Mouse (Mus musculus): Measurements from ENCODE around the gene Kctd2.
"Not testable (repeated sequence)": the region's sequence is repeated elsewhere in the genome, so short reads cannot be mapped to it uniquely, and the experiment has no call there.

Gene Kctd2

GRCm38 (mm10) chr11:115437571-115438122, 17.7 kb downstream of the Kctd2 start:
- DNase-seq (ENCODE audit: inconsistent age in 2 of 2, low spot score in 1 of 2): peak in 1 of 2 experiments; percentile 57

GRCm38 (mm10) chr11:115439326-115439725, 19.4 kb downstream of the Kctd2 start:
- peak in 1 of 2 experiments; percentile 84 for DNase-seq (ENCODE audit: inconsistent age in 2 of 2, low spot score in 1 of 2)

- DNase-seq (ENCODE audit: inconsistent age in 2 of 2, low spot score in 1 of 2): no peak
Observed at GRCm38 (mm10) chr11:115439906-115440595, 20.1 kb downstream of the Kctd2 start, which contains the start of gene Trim80. Gene Trim80 (plus strand): TSS chr11:115440545.

GRCm38 (mm10) chr11:115441417-115441816, 21.5 kb downstream of the Kctd2 start:
- no peak for DNase-seq (ENCODE audit: inconsistent age in 2 of 2, low spot score in 1 of 2)

DNA sequence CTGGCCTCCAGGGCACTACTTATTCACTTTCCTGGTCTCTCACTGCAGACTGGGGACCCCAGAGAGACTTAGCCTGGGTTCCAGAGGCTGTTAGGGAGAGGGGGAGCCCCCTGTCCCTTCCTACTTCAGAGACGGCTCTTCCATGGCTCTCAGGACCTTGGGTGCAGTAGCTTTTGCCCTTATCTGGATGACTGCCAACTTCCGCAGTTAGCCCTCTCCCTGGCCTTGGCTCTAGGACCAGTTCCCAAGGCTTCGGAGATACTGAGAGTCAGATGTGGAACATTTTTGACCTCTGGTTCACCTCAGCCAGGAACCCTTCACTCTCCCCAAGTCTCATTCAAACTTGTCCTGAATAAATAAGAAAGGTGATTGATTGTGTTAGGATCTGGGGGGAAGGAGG, 27.0 kb downstream of the Kctd2 start:
- peak; percentile 76 to 90 for DNase-seq (ENCODE audit: inconsistent age in 2 of 2, low spot score in 1 of 2)

- DNase-seq (ENCODE audit: inconsistent age in 2 of 2, low spot score in 1 of 2): peak in 1 of 2 experiments; percentile 44
Observed at GRCm38 (mm10) chr11:115447321-115447885, 27.5 kb downstream of the Kctd2 start.

GRCm38 (mm10) chr11:115448075-115448474, 28.1 kb downstream of the Kctd2 start:
- DNase-seq (ENCODE audit: inconsistent age in 2 of 2, low spot score in 1 of 2): peak in 1 of 2 experiments; percentile 31

- DNase-seq (ENCODE audit: inconsistent age in 2 of 2, low spot score in 1 of 2): no peak
Observed at GRCm38 (mm10) chr11:115448998-115449397, 29.1 kb downstream of the Kctd2 start.

- DNase-seq (ENCODE audit: inconsistent age in 2 of 2, low spot score in 1 of 2): peak; percentile 52 to 83
Observed at GRCm38 (mm10) chr11:115450176-115450575, 30.2 kb downstream of the Kctd2 start.

- peak in 1 of 2 experiments; percentile 37 for DNase-seq (ENCODE audit: inconsistent age in 2 of 2, low spot score in 1 of 2)
Observed at GRCm38 (mm10) chr11:115451781-115452241, 31.9 kb downstream of the Kctd2 start.

DNA sequence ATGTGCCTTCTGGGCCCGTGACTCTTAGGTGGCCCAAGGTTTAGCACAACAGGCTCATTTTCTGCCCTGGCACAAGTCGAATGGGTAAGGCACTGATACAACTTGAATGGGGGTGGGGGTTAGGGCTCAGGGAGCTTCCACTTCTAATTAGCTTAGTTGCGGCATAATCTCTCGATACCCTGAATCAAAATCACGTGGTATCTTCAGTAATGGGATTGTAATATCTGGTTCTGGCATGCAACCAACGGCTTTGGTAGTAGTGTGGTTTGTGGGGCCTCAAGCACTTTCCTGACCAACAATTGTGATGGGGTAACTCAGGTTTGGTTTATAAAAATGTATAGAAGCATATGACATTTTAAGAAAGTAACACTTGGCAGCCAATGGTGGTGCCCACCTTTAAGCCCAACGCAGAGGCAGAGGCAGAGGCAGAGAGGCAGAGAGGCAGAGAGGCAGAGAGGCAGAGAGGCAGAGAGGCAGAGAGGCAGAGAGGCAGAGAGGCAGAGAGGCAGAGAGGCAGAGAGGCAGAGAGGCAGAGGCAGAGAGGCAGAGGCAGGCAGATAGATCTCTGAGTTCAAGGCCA, 32.4 kb downstream of the Kctd2 start:
- DNase-seq (ENCODE audit: inconsistent age in 2 of 2, low spot score in 1 of 2): no peak

DNA sequence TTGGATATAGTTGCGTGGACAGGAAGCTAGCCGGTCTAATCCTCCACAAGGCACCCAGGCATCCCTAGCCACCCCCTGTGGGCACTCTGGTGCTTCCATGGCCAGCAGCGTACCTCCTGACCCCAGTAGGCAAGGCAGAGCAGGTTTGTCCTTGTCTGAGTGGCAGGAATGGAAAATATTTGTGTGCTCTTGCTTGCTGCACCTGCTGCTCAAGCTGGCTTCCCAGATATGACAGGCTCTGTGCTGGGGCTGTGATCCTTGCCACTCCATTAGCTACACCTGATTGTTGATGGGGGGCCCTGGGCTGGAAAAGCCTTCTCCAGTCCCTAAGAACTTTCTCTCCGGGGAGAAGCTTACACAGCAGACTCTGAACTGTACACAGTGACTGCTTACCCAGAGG, 33.4 kb downstream of the Kctd2 start:
- peak in 1 of 2 experiments; percentile 48 for DNase-seq (ENCODE audit: inconsistent age in 2 of 2, low spot score in 1 of 2)

- not testable (repeated sequence) for DNase-seq (ENCODE audit: inconsistent age in 2 of 2, low spot score in 1 of 2)
Observed at GRCm38 (mm10) chr11:115454822-115455221, 34.9 kb downstream of the Kctd2 start.

DNA sequence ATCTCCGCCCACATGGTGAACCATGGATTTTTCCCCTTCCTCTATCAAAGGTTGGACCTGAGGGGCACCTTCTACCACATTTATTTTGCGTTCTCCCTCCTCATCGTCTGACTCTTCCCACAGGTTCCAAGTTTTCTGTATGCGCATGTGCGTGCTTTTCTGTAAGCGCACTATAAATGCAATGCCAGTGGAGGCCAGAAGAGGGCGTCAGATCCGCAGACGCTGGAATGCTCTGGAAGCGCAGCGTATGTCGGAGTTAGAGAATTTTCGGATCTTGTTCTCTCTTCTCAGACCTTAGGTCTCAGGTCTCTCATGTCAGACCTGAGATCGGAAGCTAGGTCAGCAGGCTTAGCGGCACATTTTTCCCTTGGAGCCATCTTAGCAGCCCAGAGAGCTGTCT, 35.7 kb downstream of the Kctd2 start:
- DNase-seq (ENCODE audit: inconsistent age in 2 of 2, low spot score in 1 of 2): no peak

- DNase-seq (ENCODE audit: inconsistent age in 2 of 2, low spot score in 1 of 2): no peak
Observed at GRCm38 (mm10) chr11:115456182-115456581, 36.3 kb downstream of the Kctd2 start.

GRCm38 (mm10) chr11:115457405-115457804, 37.5 kb downstream of the Kctd2 start:
- no peak for DNase-seq (ENCODE audit: inconsistent age in 2 of 2, low spot score in 1 of 2)

DNA sequence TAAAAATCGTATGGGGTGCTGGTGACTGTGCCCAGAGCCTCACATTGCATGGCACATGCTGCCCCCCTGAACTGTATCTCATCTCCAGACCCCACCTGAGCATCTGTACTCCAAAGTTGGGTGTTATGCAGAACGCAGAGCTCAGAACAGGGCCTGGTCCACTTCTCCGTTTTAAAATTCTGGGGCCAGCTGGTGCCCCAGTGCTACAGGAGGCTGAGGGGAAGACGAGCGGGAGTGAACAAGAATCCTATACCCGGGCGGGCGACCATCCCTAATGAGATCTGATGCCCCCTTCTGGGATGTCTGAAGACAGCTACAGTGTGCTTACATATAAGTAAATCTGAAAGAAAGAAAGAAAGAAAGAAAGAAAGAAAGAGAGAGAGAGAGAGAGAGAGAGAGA, 41.0 kb downstream of the Kctd2 start:
- no peak for DNase-seq (ENCODE audit: inconsistent age in 2 of 2, low spot score in 1 of 2)

GRCm38 (mm10) chr11:115461846-115462242, 41.9 kb downstream of the Kctd2 start:
- DNase-seq (ENCODE audit: inconsistent age in 2 of 2, low spot score in 1 of 2): peak in 1 of 2 experiments; percentile 27

DNA sequence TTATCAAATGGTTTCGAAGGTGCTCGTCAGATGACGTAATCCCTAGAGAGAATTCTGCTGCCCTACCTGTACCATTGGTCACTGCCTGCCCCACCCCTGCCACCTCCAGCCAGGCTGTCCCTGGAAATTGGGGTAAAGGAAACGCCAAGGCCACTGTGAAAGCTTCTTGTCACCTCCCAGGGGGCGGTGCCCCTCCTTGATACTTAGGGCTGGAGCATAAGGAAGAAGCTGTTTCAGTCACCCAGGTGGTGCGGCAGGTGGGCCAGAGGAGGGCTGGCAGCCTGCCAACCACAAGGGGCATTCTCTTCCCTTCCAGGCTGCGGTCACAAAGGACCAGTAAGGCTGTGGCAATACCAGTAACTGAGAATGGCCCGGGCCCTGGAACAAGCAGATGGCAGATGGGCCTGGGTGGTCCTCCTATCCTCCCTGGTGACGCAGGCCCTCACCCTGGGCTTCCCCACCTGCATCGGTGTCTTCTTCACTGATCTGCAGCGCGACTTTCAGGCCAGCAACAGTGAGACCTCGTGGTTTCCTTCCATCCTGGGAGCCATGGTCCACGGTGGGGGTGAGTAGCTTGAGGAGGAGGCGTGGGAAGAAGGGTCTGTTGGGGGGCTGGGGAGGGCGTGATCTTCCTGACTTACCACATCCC, 42.4 kb downstream of the Kctd2 start, which contains the start of gene Slc16a5:
TSS of gene Slc16a5 (plus strand) at position 232 of the 649 bp plus-strand sequence.
- peak in 1 of 2 experiments; percentile 25 for DNase-seq (ENCODE audit: inconsistent age in 2 of 2, low spot score in 1 of 2)

- peak in 1 of 2 experiments; percentile 70 for DNase-seq (ENCODE audit: inconsistent age in 2 of 2, low spot score in 1 of 2)
Observed at GRCm38 (mm10) chr11:115463397-115463796, 43.5 kb downstream of the Kctd2 start.

DNA sequence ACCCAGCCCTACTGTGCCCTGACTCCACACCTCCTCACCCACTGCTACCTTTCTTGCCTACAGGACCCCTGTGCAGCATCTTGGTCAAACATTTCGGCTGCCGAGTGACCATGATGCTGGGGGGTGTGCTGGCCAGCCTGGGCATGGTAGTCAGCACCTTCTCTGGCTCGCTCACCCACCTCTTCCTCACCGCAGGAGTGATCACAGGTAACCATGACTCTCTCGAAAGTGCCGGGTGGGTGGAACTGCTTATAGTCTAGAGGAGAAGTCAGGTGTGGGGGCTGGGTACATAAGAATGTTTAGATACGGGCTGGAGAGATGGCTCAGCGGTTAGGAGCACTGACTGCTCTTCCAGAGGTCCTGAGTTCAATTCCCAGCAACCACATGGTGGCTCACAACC, 44.9 kb downstream of the Kctd2 start:
- peak in 1 of 2 experiments; percentile 21 for DNase-seq (ENCODE audit: inconsistent age in 2 of 2, low spot score in 1 of 2)

Measured in adrenal gland, adult (tissue).